Mouse (Mus musculus) small intestine, adult 2 months (tissue): ENCODE results near the gene F5.

Source experiments
- CTCF ChIP-seq: fragments of 200-500 bp; IDR thresholded peaks from 2 replicates; pipeline ENCODE4 v1.5.1; 2012; ENCODE audit warnings: low read depth, mild to moderate bottlenecking, control low read depth, inconsistent platforms, low read length, moderate library complexity, mixed read lengths; ENCODE audit not compliant: insufficient replicate concordance, insufficient read length; ENCODE audit errors: extremely low read depth
- POLR2A ChIP-seq: fragments of 200-500 bp; IDR thresholded peaks from 2 replicates; pipeline ENCODE4 v1.6.1; 2012; ENCODE audit warnings: low read depth, mild to moderate bottlenecking, control low read depth, inconsistent platforms, low read length, moderate library complexity

GRCm38 (mm10) chr1:164220261-164220660 lies 68.6 kb downstream of the F5 start:
- TF ChIP-seq CTCF (no peak), POLR2A (no peak)
